Mouse (Mus musculus) heart, adult 2 months (tissue): ENCODE results near the gene Ndufa4. TPM values are rescaled to one million over a fixed set of nuclear protein-coding genes. Genes with fewer than 3 reads are reported as not detected.

Experiments used
- DNase-seq, 2 experiments: peaks; one replicate each; pipeline ENCODE4 v3.0.0; 2021
- H3K27ac ChIP-seq: fragments of 200-600 bp; 2 replicates; pipeline ENCODE4 v1.8.1; 2022
- H3K27me3 ChIP-seq: fragments of 200-500 bp; 2 replicates; pipeline ENCODE4 v1.6.1; 2012; ENCODE audit warnings: mild to moderate bottlenecking, low read length, inconsistent platforms, mixed read lengths; ENCODE audit not compliant: control insufficient read depth, insufficient read depth
- H3K36me3 ChIP-seq: fragments of 200-500 bp; 2 replicates; pipeline ENCODE4 v1.6.1; 2012; ENCODE audit warnings: low read length, inconsistent platforms; ENCODE audit not compliant: control insufficient read depth, insufficient read depth
- H3K4me1 ChIP-seq: fragments of 200-500 bp; 2 replicates; pipeline ENCODE4 v1.6.1; 2011; ENCODE audit warnings: low read length; ENCODE audit not compliant: control insufficient read depth, insufficient read depth
- H3K4me3 ChIP-seq: fragments of 200-600 bp; 2 replicates; pipeline ENCODE4 v1.8.1; 2022
- H3K79me2 ChIP-seq: fragments of 200-500 bp; replicated peaks from 2 replicates; pipeline ENCODE4 v1.6.1; 2012; ENCODE audit warnings: mild to moderate bottlenecking, inconsistent platforms, low read length, moderate library complexity, mixed read lengths; ENCODE audit not compliant: control insufficient read depth, insufficient read depth
- H3K9ac ChIP-seq: fragments of 200-500 bp; 2 replicates; pipeline ENCODE4 v1.6.1; 2012; ENCODE audit warnings: low read depth, mild to moderate bottlenecking, control low read depth, inconsistent platforms, low read length, mixed read lengths
- CTCF ChIP-seq: fragments of 200-600 bp; IDR thresholded peaks from 2 replicates; pipeline ENCODE4 v1.8.1; 2022; ENCODE audit warnings: antibody characterized with exemption, mild to moderate bottlenecking, moderate library complexity
- EP300 ChIP-seq: fragments of 200-500 bp; IDR thresholded peaks from 2 replicates; pipeline ENCODE4 v1.6.1; 2011; ENCODE audit warnings: low read depth, low read length, control low read depth; ENCODE audit not compliant: insufficient read depth
- POLR2A ChIP-seq: fragments of 200-500 bp; IDR thresholded peaks from 2 replicates; pipeline ENCODE4 v1.6.1; 2011; ENCODE audit warnings: mild to moderate bottlenecking, low read depth, low read length, control low read depth; ENCODE audit not compliant: insufficient read depth
- whole genome bisulfite sequencing: fragments of 180-500 bp; shearing (Covaris S2); methylation state at CpG from one replicate; pipeline ENCODE4 v1.1.7; 2018; 5-methylcytosine and 5-hydroxymethylcytosine counted together
- intact Hi-C: fragments of 180-260 bp; cut with DNase I; formaldehyde crosslinking; loops from one replicate; pipeline ENCODE4 v1.15.1; 2025
- long read RNA-seq: library from polyadenylated mRNA; stranded (forward); transcript quantifications from one replicate; pipeline ENCODE4 v2.0.0, GENCODE M21; 2021
- polyA plus RNA-seq: library from polyadenylated mRNA; depleted of rRNA; stranded (reverse); fragments of >200 nt; gene quantifications from 2 replicates; pipeline ENCODE4 v1.2.3, GENCODE M21; 2012; rRNA removed
- total RNA-seq, 2 experiments: library from RNA; stranded (reverse); gene quantifications; 2 replicates each; pipeline ENCODE4 v1.2.3; 2021

Ndufa4 gene
- 1,000 to 10,000 TPM; 2,754 to 3,253 TPM for total RNA-seq
- 2,447 and 2,960 TPM in 2 replicates for polyA plus RNA-seq
- long read RNA-seq, transcript Ndufa4-205 (4 exons, 610 nt) = major isoform, 1,630 of 4,628 reads
- long read RNA-seq, transcript Ndufa4-203 (4 exons, 409 nt) = minor isoform, 10 of 4,628 reads
- long read RNA-seq, partial matches to known transcripts = 2,978 of 4,628 reads
- long read RNA-seq, other reads (novel, unspliced or antisense) = 10 of 4,628 reads

DNA sequence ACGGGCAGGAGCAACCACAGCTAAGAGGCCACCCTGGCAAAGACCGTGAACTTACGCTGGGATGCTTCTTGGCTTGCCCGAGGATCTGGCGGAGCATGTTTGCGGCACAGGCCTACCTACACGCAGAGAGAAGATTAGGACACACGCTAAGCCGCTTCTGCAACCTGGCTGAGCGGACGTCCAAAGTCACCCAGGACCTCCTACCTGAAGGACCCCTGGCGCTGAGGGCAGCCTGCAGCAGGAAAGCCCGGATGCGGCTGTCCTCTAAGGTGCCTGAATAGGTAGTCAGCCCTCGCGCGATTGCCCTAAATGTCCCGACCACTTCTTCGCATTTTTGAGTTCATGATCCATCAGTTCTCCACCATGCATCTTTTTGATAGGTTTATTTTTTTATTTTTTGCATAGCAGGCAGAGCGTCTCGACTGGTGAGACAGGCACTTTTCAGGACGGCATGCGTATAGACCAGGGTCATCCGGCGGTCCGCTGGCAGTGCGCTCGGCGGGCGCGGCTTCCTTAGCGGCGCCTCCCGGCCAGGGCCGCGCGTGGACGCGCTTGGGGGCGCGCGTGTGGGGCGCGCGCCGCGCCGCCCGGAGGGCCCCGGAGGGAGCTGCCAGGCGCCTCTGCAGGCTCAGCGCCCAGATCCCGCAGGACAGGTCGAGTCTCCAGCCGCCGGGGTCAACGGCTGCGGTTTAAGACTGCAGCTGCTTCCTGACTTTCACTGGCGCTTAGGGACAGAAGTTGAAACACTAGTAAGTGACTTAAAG, at the start of gene Ndufa4, which contains the start of gene Phf14:
Gene Ndufa4 (minus strand): TSS at position 229 of the 764 bp plus-strand sequence.
Gene Phf14 (plus strand): TSS at position 541 of the 764 bp plus-strand sequence.
- DNase-seq = peak; percentile 94 to 95
- peaks cover 2% of the 10 kb centered on the region for H3K79me2 ChIP-seq
- H3K36me3 ChIP-seq = peaks cover 22% of the 10 kb centered on the region
- peaks cover 5% of the 10 kb centered on the region for H3K4me1 ChIP-seq
- H3K27me3 ChIP-seq = no peaks in the 10 kb centered on the region
- under 1% methylated on average over 59 of the region's 59 CpGs for WGBS
- peak within 1 kb of the TSS; percentile 92 for H3K27ac ChIP-seq
- H3K4me3 ChIP-seq = peak within 1 kb of the TSS; percentile 84
- peak within 1 kb of the TSS; percentile 95 for H3K9ac ChIP-seq
- intact Hi-C loops = loop anchor here (1.0 kb wide), 1 partner anchor 18 kb away; no protein-coding TSS in a partner anchor
- TF ChIP-seq EP300 (peak; percentile 61; the same call in 1 of the 2 replicates), CTCF (peak; percentile 9; the same call in 1 of the 2 replicates), POLR2A (peak; percentile 99)

DNA sequence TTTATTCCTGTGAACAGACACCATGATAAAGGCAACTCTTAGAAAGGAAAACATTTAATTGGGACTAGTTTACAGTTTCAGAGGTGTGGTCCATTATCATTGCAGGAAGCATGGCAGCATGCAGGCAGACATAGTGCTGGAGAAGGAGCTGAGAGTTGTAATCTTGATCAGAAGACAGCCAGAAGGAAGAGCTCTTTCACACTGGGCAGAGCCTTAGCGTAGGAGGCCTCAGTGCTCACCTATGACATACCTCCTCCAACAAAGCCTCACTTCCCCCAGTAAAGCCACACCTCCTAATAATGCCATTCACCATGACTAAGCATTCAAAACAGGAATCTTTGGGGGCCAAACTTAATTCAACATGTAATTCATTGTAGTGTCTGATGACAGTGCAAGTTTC, 40.8 kb upstream of the Ndufa4 start:
- H3K27me3 ChIP-seq = no peaks in the 10 kb centered on the region
- no peak overlapping the region for H3K9ac ChIP-seq
- no peak for DNase-seq
- H3K4me3 ChIP-seq = no peak overlapping the region
- H3K36me3 ChIP-seq = peaks cover 12% of the 10 kb centered on the region
- TF ChIP-seq POLR2A = no peak
- TF ChIP-seq EP300 = no peak
- no peak for TF ChIP-seq CTCF
- H3K79me2 ChIP-seq = peaks cover 1% of the 10 kb centered on the region; the same call in 1 of the 2 replicates
- WGBS = 89% methylated on average over 1 of the region's 1 CpGs
- intact Hi-C loops = no loop called here
- H3K4me1 ChIP-seq = peaks cover 1% of the 10 kb centered on the region
- no peak overlapping the region for H3K27ac ChIP-seq

GRCm38 (mm10) chr6:11942089-11942488, 34.8 kb upstream of the Ndufa4 start:
- Histone ChIP-seq H3K27ac (no peak overlapping the region), H3K4me3 (no peak overlapping the region), H3K27me3 (no peaks in the 10 kb centered on the region), H3K4me1 (no peaks in the 10 kb centered on the region; the same call in 1 of the 2 replicates), H3K36me3 (peaks cover 12% of the 10 kb centered on the region), H3K9ac (no peak overlapping the region), H3K79me2 (peaks cover 1% of the 10 kb centered on the region; the same call in 1 of the 2 replicates)
- no peak for DNase-seq
- TF ChIP-seq POLR2A (no peak), CTCF (no peak), EP300 (no peak)
- WGBS = 92% methylated on average over 4 of the region's 4 CpGs
- intact Hi-C loops = no loop called here

DNA sequence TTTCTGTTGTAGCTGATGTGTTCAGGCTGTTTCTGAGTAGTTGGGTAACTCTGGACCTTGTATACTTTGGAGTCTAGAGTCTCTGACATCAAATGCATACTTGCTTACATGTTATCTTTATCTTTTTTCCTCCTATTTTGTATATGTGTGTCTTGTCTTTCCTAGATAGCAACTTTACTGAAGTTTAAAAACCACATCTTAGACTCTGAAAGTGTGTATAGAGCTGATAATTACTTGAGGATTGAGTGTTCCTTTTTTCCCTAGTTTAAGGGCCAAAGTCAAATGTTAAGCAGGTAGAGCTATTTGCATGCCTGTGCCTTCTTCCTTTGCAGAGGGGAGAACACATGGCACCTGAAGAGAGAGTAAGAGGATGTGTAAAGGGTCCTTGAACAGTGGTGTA, 33.6 kb upstream of the Ndufa4 start:
- Histone ChIP-seq H3K4me1 (no peaks in the 10 kb centered on the region; the same call in 1 of the 2 replicates), H3K79me2 (peaks cover 1% of the 10 kb centered on the region; the same call in 1 of the 2 replicates), H3K4me3 (no peak overlapping the region), H3K36me3 (peaks cover 12% of the 10 kb centered on the region), H3K9ac (no peak overlapping the region), H3K27me3 (no peaks in the 10 kb centered on the region), H3K27ac (no peak overlapping the region)
- intact Hi-C loops = no loop called here
- TF ChIP-seq EP300 = no peak
- no peak for TF ChIP-seq CTCF
- no peak for TF ChIP-seq POLR2A
- DNase-seq = no peak

DNA sequence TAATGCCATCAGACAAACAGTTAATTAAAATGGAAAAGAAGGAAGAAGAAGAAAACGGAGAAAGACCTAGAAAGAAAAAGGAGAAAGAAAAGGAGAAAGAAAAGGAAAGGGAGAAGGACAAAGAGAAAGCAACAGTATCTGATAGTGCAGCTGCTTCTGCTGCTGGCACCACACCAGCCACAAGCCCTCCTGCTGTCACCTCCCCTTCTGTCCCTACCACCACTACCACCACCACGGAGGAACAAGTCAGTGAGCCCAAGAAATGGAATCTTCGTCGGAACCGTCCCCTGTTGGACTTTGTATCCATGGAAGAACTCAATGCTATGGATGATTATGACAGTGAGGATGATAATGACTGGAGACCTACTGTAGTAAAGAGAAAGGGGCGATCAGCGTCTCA, 26.1 kb upstream of the Ndufa4 start:
- H3K27me3 ChIP-seq = no peaks in the 10 kb centered on the region
- H3K27ac ChIP-seq = no peak overlapping the region
- TF ChIP-seq EP300 (no peak), POLR2A (no peak), CTCF (no peak)
- WGBS = 92% methylated on average over 7 of the region's 7 CpGs
- no peaks in the 10 kb centered on the region; the same call in 1 of the 2 replicates for H3K4me1 ChIP-seq
- no peak for DNase-seq
- no peak overlapping the region for H3K4me3 ChIP-seq
- H3K9ac ChIP-seq = no peak overlapping the region
- H3K36me3 ChIP-seq = peaks cover 2% of the 10 kb centered on the region
- H3K79me2 ChIP-seq = no peaks in the 10 kb centered on the region
- intact Hi-C loops = no loop called here
